Mouse (Mus musculus) forebrain, embryonic 15.5 days (tissue): ENCODE results near the gene Got1. TPM values are rescaled to one million over a fixed set of nuclear protein-coding genes. Genes with fewer than 3 reads are reported as not detected.

ENCODE experiments used
- ATAC-seq: fragments of 200-750 bp; cut with Nextera tagmentation; replicated peaks from 2 replicates; pipeline ENCODE4 v1.8.0; 2017; ENCODE audit warnings: mild to moderate bottlenecking, moderate TSS enrichment, moderate library complexity
- H3K27ac ChIP-seq: fragments of 300-500 bp; sonication (generic); replicated peaks from 2 replicates; pipeline ENCODE4 v1.5.1; 2015; ENCODE audit warnings: mild to moderate bottlenecking, inconsistent platforms
- H3K27me3 ChIP-seq: fragments of 300-500 bp; sonication (generic); 2 replicates; pipeline ENCODE4 v1.6.1; 2015; ENCODE audit warnings: inconsistent platforms
- H3K36me3 ChIP-seq: fragments of 300-500 bp; sonication (generic); 2 replicates; pipeline ENCODE4 v1.6.1; 2015; ENCODE audit warnings: mild to moderate bottlenecking, inconsistent platforms
- H3K4me1 ChIP-seq: fragments of 300-500 bp; sonication (generic); 2 replicates; pipeline ENCODE4 v1.6.1; 2015; ENCODE audit warnings: inconsistent platforms
- H3K4me2 ChIP-seq: fragments of 300-500 bp; sonication (generic); replicated peaks from 2 replicates; pipeline ENCODE4 v1.6.1; 2015; ENCODE audit warnings: mild to moderate bottlenecking, inconsistent platforms
- H3K4me3 ChIP-seq: fragments of 300-500 bp; sonication (generic); 2 replicates; pipeline ENCODE4 v1.5.1; 2015; ENCODE audit warnings: mild to moderate bottlenecking, inconsistent platforms
- H3K9ac ChIP-seq: fragments of 300-500 bp; sonication (generic); replicated peaks from 2 replicates; pipeline ENCODE4 v1.6.1; 2015; ENCODE audit warnings: mild to moderate bottlenecking, inconsistent platforms
- H3K9me3 ChIP-seq: fragments of 300-500 bp; sonication (generic); 2 replicates; pipeline ENCODE4 v1.6.1; 2016; ENCODE audit warnings: inconsistent platforms
- WGBS: fragments of 180-500 bp; shearing (Covaris S2); methylation state at CpG from one replicate; pipeline ENCODE4 v1.1.7; 2015; ENCODE audit warnings: mixed read lengths; 5-methylcytosine and 5-hydroxymethylcytosine counted together
- polyA plus RNA-seq: library from polyadenylated mRNA; unstranded; fragments of >200 nt; fragmentation: Nextera tagmentation; extraction: Ambion mirVana; gene quantifications from 2 replicates; pipeline ENCODE4 v1.2.1, GENCODE M21; 2015

The Got1 gene
- polyA plus RNA-seq, 1 experiment from 2014 or later = 75.6 TPM

DNA sequence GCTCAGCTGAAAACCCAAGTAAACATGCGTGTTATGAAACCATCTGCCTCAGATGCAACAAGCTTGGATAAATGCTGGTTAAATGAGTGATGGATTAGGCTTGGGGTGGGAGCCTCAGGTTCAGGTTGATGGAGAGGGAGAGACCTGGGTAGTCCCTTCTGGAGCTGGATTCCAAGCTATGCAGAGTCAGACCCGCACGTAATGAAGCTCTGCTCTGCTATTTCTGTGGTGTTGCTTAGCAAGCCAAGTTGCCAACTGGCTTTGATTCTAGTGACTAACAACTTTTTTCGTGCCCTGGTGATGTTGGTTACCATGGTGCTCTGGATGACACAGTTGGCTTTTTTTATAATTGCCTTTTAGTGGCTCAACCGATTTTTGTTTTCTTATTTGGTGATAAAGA, 72.2 kb downstream of the Got1 start:
- Histone ChIP-seq H3K27ac (no peak overlapping the region), H3K36me3 (no peaks in the 10 kb centered on the region), H3K4me2 (no peak overlapping the region), H3K9ac (no peak overlapping the region), H3K9me3 (no peaks in the 10 kb centered on the region), H3K27me3 (no peaks in the 10 kb centered on the region), H3K4me3 (no peak overlapping the region), H3K4me1 (0 out of 2 replicates have a peak, but pooled peaks cover 2% of the 10 kb centered on the region)
- ATAC-seq = no peak; the same call in 1 of the 2 replicates
- WGBS = 85% methylated on average over 5 of the region's 5 CpGs

DNA sequence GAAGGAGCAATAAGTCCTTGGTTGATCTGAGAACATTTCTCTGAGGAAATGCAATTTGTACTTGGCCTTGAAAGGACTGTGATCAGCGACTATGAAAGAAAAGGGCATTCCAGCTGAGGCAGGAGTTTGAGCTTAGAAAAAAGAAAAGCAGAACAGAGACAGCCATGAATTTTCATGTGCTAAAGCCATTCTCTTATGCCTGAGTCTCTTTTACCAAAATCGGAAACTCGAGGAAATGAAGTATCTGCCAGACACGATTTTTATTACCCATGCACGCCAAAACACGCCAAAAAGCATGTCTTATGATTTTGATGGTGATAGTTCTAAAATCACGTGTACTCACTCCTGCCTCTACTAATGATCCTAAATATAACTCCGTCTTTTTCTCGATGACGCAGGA, 72.8 kb downstream of the Got1 start:
- ATAC-seq = no peak
- no peak overlapping the region for H3K4me3 ChIP-seq
- WGBS = 80% methylated on average over 10 of the region's 10 CpGs

More for the DNA sequence above, 72.8 kb downstream of the Got1 start:
- Histone ChIP-seq H3K27me3 (no peaks in the 10 kb centered on the region), H3K27ac (no peak overlapping the region), H3K9me3 (no peaks in the 10 kb centered on the region), H3K4me2 (no peak overlapping the region), H3K36me3 (no peaks in the 10 kb centered on the region), H3K9ac (no peak overlapping the region), H3K4me1 (0 out of 2 replicates have a peak, but pooled peaks cover 2% of the 10 kb centered on the region)

Other genes with a start within 250 kb of the Got1 start
- gene Hpse2, start 136.2 kb downstream of the Got1 start, polyA plus RNA-seq = 0.05 and 0.22 TPM in 2 replicates
- 1.2 and 1.3 TPM in 2 replicates for gene Cnnm1, start 84.2 kb downstream of the Got1 start, polyA plus RNA-seq
- 3.6 and 4.5 TPM in 2 replicates for gene Nkx2-3, start 87.7 kb upstream of the Got1 start, polyA plus RNA-seq
- gene Slc25a28, start 150.3 kb upstream of the Got1 start, polyA plus RNA-seq = 17.8 and 18.7 TPM in 2 replicates
- gene Entpd7, start 165.1 kb upstream of the Got1 start, polyA plus RNA-seq = 8.2 and 8.9 TPM in 2 replicates
- 7.5 and 7.8 TPM in 2 replicates for gene Cutc, start 228.4 kb upstream of the Got1 start, polyA plus RNA-seq
- gene Cox15, start 228.4 kb upstream of the Got1 start, polyA plus RNA-seq = 9.7 and 13.0 TPM in 2 replicates